Mouse (Mus musculus) yolk sac, embryonic 10.5 days (tissue): ENCODE measurements at regions not wholly inside any gene's neighbourhood (a gene's known extent, or its start where the extent isn't known, plus 50 kb on each side); places are given as distances from the start of the nearest gene placed in this dataset.

Source experiments
- DNase-seq: peaks from one replicate; pipeline ENCODE4 v3.0.0-alpha.2; 2017; ENCODE audit warnings: low spot score

- DNase-seq = no peak
Observed at GRCm38 (mm10) chr4:137160526-137160925, 111.9 kb upstream of the Zbtb40 start.

- no peak for DNase-seq
Observed at GRCm38 (mm10) chr4:137158201-137158600, 109.6 kb upstream of the Zbtb40 start.

- DNase-seq = no peak
Observed at GRCm38 (mm10) chr4:137156441-137157105, 108.0 kb upstream of the Zbtb40 start.

- DNase-seq = no peak
Observed at GRCm38 (mm10) chr4:137148756-137149155, 100.2 kb upstream of the Zbtb40 start.

- no peak for DNase-seq
Observed at GRCm38 (mm10) chr4:137147795-137148194, 99.2 kb upstream of the Zbtb40 start.

- no peak for DNase-seq
Observed at GRCm38 (mm10) chr4:137146326-137146725, 97.7 kb upstream of the Zbtb40 start.

GRCm38 (mm10) chr4:137142316-137142715, 93.7 kb upstream of the Zbtb40 start:
- peak; percentile 37 for DNase-seq

- DNase-seq = no peak
Observed at GRCm38 (mm10) chr4:137139051-137139705, 90.6 kb upstream of the Zbtb40 start.

- DNase-seq = no peak
Observed at GRCm38 (mm10) chr4:137138127-137138526, 89.5 kb upstream of the Zbtb40 start.

GRCm38 (mm10) chr4:137136313-137136712, 87.7 kb upstream of the Zbtb40 start:
- DNase-seq = no peak

GRCm38 (mm10) chr4:137135792-137136191, 87.2 kb upstream of the Zbtb40 start:
- no peak for DNase-seq

GRCm38 (mm10) chr4:137134553-137134952, 86.0 kb upstream of the Zbtb40 start:
- DNase-seq = no peak

- peak; percentile 26 for DNase-seq
Observed at GRCm38 (mm10) chr4:137133789-137134188, 85.2 kb upstream of the Zbtb40 start.

- no peak for DNase-seq
Observed at GRCm38 (mm10) chr4:137130619-137131212, 82.1 kb upstream of the Zbtb40 start.

- no peak for DNase-seq
Observed at GRCm38 (mm10) chr4:137128152-137128551, 79.6 kb upstream of the Zbtb40 start.

- peak; percentile 79 for DNase-seq
Observed at GRCm38 (mm10) chr4:137121684-137122083, 73.1 kb upstream of the Zbtb40 start.

- no peak for DNase-seq
Observed at GRCm38 (mm10) chr4:137120597-137120996, 72.0 kb upstream of the Zbtb40 start.

- DNase-seq = no peak
Observed at GRCm38 (mm10) chr4:137118332-137118715, 69.7 kb upstream of the Zbtb40 start.

- peak; percentile 81 for DNase-seq
Observed at GRCm38 (mm10) chr4:137117471-137118331, 69.1 kb upstream of the Zbtb40 start.

- DNase-seq = no peak
Observed at GRCm38 (mm10) chr4:137115062-137115461, 66.5 kb upstream of the Zbtb40 start.

- DNase-seq = no peak
Observed at GRCm38 (mm10) chr4:137110276-137110675, 61.7 kb upstream of the Zbtb40 start.

GRCm38 (mm10) chr4:137104447-137105044, 55.9 kb upstream of the Zbtb40 start:
- DNase-seq = no peak
